Mouse (Mus musculus): ENCODE data around the gene Nudt21. TPM values are rescaled to one million over a fixed set of nuclear protein-coding genes. Genes with fewer than 3 reads are reported as not detected.

The Nudt21 gene
- polyA plus RNA-seq, 1 experiment from 2014 or later: 68.5 TPM

GRCm38 (mm10) chr8:94010101-94010705 lies 26.6 kb downstream of the Nudt21 start:
- peaks cover 10% of the 10 kb centered on the region for H3K4me1 ChIP-seq (replicated peaks; ENCODE audit: control insufficient read depth, insufficient read depth)
- H3K4me3 ChIP-seq (ENCODE audit: low read depth, low read length): no peak overlapping the region
- ATAC-seq (ENCODE audit: low FRiP score, low TSS enrichment) (no peak), DNase-seq (ENCODE audit: low spot score) (no peak)
- H3K27me3 ChIP-seq (ENCODE audit: control insufficient read depth, insufficient read depth, low read length): no peaks in the 10 kb centered on the region
- 37% methylated on average over 2 of the region's 2 CpGs for WGBS
- no peaks in the 10 kb centered on the region for H3K9me3 ChIP-seq (ENCODE audit: control insufficient read depth, low read length)
- 0 out of 2 replicates have a peak overlapping the region, but pooled peaks have one; percentile 40 for H3K27ac ChIP-seq (replicated peaks)
- TF ChIP-seq CTCF (IDR thresholded peaks at IDR 0.05; ENCODE audit: low read depth): no peak
- no peak for TF ChIP-seq EP300 (optimal IDR thresholded peaks at IDR 0.05)
- peak overlapping the region; percentile 23 for H3K4me2 ChIP-seq (replicated peaks; ENCODE audit: low read depth)
- H3K36me3 ChIP-seq (ENCODE audit: control insufficient read depth, insufficient read depth, low read length): no peaks in the 10 kb centered on the region
- H3K9ac ChIP-seq (ENCODE audit: low read length): no peak overlapping the region; the same call in 1 of the 2 replicates

- TF ChIP-seq EP300 (optimal IDR thresholded peaks at IDR 0.05) (no peak), CTCF (IDR thresholded peaks at IDR 0.05; ENCODE audit: low read depth) (no peak)
- Histone ChIP-seq H3K9me3 (ENCODE audit: control insufficient read depth, low read length) (no peaks in the 10 kb centered on the region), H3K36me3 (ENCODE audit: control insufficient read depth, insufficient read depth, low read length) (no peaks in the 10 kb centered on the region), H3K4me3 (ENCODE audit: low read depth, low read length) (no peak overlapping the region), H3K27me3 (ENCODE audit: control insufficient read depth, insufficient read depth, low read length) (no peaks in the 10 kb centered on the region), H3K4me2 (replicated peaks; ENCODE audit: low read depth) (0 out of 2 replicates have a peak overlapping the region, but pooled peaks have one; percentile 11), H3K4me1 (replicated peaks; ENCODE audit: control insufficient read depth, insufficient read depth) (peaks cover 10% of the 10 kb centered on the region), H3K27ac (replicated peaks) (peak overlapping the region; percentile 40; the same call in 1 of the 2 replicates), H3K9ac (ENCODE audit: low read length) (no peak overlapping the region)
- 49% methylated on average over 15 of the region's 15 CpGs for WGBS
- DNase-seq (ENCODE audit: low spot score) (no peak), ATAC-seq (ENCODE audit: low FRiP score, low TSS enrichment) (no peak)
Observed at GRCm38 (mm10) chr8:94009243-94009845, 27.5 kb downstream of the Nudt21 start.

GRCm38 (mm10) chr8:94004139-94004538 lies 32.7 kb downstream of the Nudt21 start:
- no peak for TF ChIP-seq EP300 (optimal IDR thresholded peaks at IDR 0.05)
- no peak for TF ChIP-seq CTCF (IDR thresholded peaks at IDR 0.05; ENCODE audit: low read depth)
- 86% methylated on average over 9 of the region's 9 CpGs for WGBS

GRCm38 (mm10) chr8:93998961-93999360 lies 37.9 kb downstream of the Nudt21 start:
- Histone ChIP-seq H3K9me3 (ENCODE audit: control insufficient read depth, low read length) (no peaks in the 10 kb centered on the region), H3K4me2 (replicated peaks; ENCODE audit: low read depth) (no peak overlapping the region), H3K9ac (ENCODE audit: low read length) (no peak overlapping the region), H3K4me1 (replicated peaks; ENCODE audit: control insufficient read depth, insufficient read depth) (no peaks in the 10 kb centered on the region), H3K27ac (replicated peaks) (no peak overlapping the region), H3K27me3 (ENCODE audit: control insufficient read depth, insufficient read depth, low read length) (no peaks in the 10 kb centered on the region), H3K36me3 (ENCODE audit: control insufficient read depth, insufficient read depth, low read length) (peaks cover 14% of the 10 kb centered on the region), H3K4me3 (ENCODE audit: low read depth, low read length) (no peak overlapping the region)
- ATAC-seq (ENCODE audit: low FRiP score, low TSS enrichment) (no peak), DNase-seq (ENCODE audit: low spot score) (no peak)
- 85% methylated on average over 2 of the region's 2 CpGs for WGBS
- TF ChIP-seq EP300 (optimal IDR thresholded peaks at IDR 0.05) (no peak), CTCF (IDR thresholded peaks at IDR 0.05; ENCODE audit: low read depth) (no peak)

More at GRCm38 (mm10) chr8:94004139-94004538, 32.7 kb downstream of the Nudt21 start:
- H3K36me3 ChIP-seq (ENCODE audit: control insufficient read depth, insufficient read depth, low read length): peaks cover 10% of the 10 kb centered on the region
- no peaks in the 10 kb centered on the region for H3K27me3 ChIP-seq (ENCODE audit: control insufficient read depth, insufficient read depth, low read length)
- no peaks in the 10 kb centered on the region; the same call in none of the 2 replicates for H3K4me1 ChIP-seq (replicated peaks; ENCODE audit: control insufficient read depth, insufficient read depth)
- H3K9ac ChIP-seq (ENCODE audit: low read length): no peak overlapping the region
- H3K9me3 ChIP-seq (ENCODE audit: control insufficient read depth, low read length): no peaks in the 10 kb centered on the region
- H3K27ac ChIP-seq (replicated peaks): no peak overlapping the region
- no peak for ATAC-seq (ENCODE audit: low FRiP score, low TSS enrichment)
- no peak for DNase-seq (ENCODE audit: low spot score)
- no peak overlapping the region for H3K4me2 ChIP-seq (replicated peaks; ENCODE audit: low read depth)
- no peak overlapping the region for H3K4me3 ChIP-seq (ENCODE audit: low read depth, low read length)

GRCm38 (mm10) chr8:93989739-93990138 lies 47.1 kb downstream of the Nudt21 start:
- no peak for TF ChIP-seq EP300 (optimal IDR thresholded peaks at IDR 0.05)
- H3K9me3 ChIP-seq (ENCODE audit: control insufficient read depth, low read length): no peaks in the 10 kb centered on the region
- H3K27me3 ChIP-seq (ENCODE audit: control insufficient read depth, insufficient read depth, low read length): no peaks in the 10 kb centered on the region
- H3K36me3 ChIP-seq (ENCODE audit: control insufficient read depth, insufficient read depth, low read length): peaks cover 18% of the 10 kb centered on the region
- H3K4me2 ChIP-seq (replicated peaks; ENCODE audit: low read depth): no peak overlapping the region
- no peak overlapping the region for H3K4me3 ChIP-seq (ENCODE audit: low read depth, low read length)
- H3K4me1 ChIP-seq (replicated peaks; ENCODE audit: control insufficient read depth, insufficient read depth): no peaks in the 10 kb centered on the region
- H3K9ac ChIP-seq (ENCODE audit: low read length): no peak overlapping the region
- H3K27ac ChIP-seq (replicated peaks): no peak overlapping the region
- ATAC-seq (ENCODE audit: low FRiP score, low TSS enrichment): peak; percentile 88; the same call in 1 of the 2 replicates
- DNase-seq (ENCODE audit: low spot score): no peak
- 72% methylated on average over 4 of the region's 4 CpGs for WGBS

- no peak for DNase-seq (ENCODE audit: low spot score)
- TF ChIP-seq CTCF (IDR thresholded peaks at IDR 0.05; ENCODE audit: low read depth) (no peak), EP300 (optimal IDR thresholded peaks at IDR 0.05) (no peak)
- Histone ChIP-seq H3K27me3 (ENCODE audit: control insufficient read depth, insufficient read depth, low read length) (no peaks in the 10 kb centered on the region), H3K36me3 (ENCODE audit: control insufficient read depth, insufficient read depth, low read length) (peaks cover 22% of the 10 kb centered on the region), H3K4me3 (ENCODE audit: low read depth, low read length) (no peak overlapping the region), H3K4me1 (replicated peaks; ENCODE audit: control insufficient read depth, insufficient read depth) (no peaks in the 10 kb centered on the region), H3K4me2 (replicated peaks; ENCODE audit: low read depth) (no peak overlapping the region), H3K27ac (replicated peaks) (no peak overlapping the region), H3K9ac (ENCODE audit: low read length) (no peak overlapping the region), H3K9me3 (ENCODE audit: control insufficient read depth, low read length) (no peaks in the 10 kb centered on the region)
- no peak for ATAC-seq (ENCODE audit: low FRiP score, low TSS enrichment)
- WGBS: 72% methylated on average over 3 of the region's 3 CpGs
Observed at GRCm38 (mm10) chr8:93984731-93985130, 52.1 kb downstream of the Nudt21 start.
